Mouse (Mus musculus) kidney, adult 11 months (tissue): ENCODE results near the gene Apob.
"Not testable (repeated sequence)": the region's sequence is repeated elsewhere in the genome, so short reads cannot be mapped to it uniquely, and the experiment has no call there.

ENCODE experiments used
- DNase-seq: peaks from one replicate; pipeline ENCODE4 v3.0.0; 2022

Apob gene

DNA sequence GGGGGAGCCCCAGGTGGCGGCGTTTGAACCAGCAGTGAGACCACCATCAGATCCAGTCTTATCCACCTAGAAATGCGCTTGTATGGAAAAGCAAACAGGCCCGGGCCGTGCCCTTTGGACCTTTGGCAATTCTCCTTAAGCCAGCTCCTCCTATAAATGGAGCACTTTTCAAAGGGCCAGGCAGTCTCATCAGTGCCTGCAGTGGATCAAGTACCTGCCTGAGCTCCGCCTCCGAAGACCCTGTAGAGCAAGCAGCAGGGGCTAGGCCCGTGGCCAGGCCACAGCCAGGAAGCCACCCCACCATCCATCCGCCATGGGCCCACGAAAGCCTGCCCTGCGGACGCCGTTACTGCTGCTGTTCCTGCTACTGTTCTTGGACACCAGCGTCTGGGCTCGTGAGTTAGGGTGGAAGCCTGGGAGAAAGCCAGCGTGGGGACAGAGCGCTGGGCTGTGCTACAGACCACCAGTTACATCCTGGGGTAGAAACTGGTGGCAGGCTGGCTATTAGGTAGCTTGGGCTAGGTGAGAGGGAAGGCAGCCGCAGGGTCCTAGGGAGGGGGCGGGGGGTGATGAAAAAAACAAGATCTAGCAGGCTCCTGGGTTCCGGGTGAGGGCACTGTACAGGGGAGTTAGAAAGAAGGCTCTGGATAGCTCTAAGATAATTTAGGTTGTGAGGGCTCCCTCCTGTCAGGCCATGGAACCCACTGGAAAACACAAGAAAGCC, at the start of gene Apob:
Apob (plus strand) TSS at position 183 of the 724 bp plus-strand sequence.
- peak; percentile 67 for DNase-seq

GRCm38 (mm10) chr12:7932405-7932920, 45.0 kb upstream of the Apob start:
- no peak for DNase-seq

DNA sequence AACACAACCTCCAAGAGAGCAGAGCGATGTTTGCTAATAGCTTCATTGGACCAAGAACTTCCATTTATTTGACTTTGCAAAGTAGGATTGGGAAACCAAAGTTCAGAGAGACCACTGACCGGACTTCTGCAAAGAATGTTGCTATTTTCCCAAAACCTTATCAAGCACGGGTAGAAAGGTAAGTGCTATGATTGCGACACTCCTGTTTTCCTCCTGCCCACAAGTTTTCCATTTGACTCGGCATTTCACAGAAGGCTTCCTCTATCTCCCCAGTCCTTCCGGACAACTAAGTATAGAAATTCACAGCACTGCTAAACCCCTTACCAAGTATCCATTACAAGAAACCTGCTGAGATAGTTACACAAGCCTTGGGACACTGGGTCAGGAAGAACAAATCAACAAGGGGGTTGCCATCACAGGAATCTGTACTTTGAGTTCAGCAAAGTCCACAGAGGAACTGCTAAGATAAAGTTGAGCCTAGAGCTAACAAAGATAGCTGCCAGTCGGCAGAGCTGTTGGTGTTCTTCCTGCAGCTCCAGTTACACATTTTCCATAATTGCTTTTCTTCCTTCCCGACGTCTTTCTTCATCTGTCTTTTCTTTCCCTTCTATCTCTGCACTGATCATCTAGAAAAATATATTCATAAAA, 27.2 kb upstream of the Apob start:
- no peak for DNase-seq

- no peak for DNase-seq
Observed at GRCm38 (mm10) chr12:7958851-7959250, 18.6 kb upstream of the Apob start.

DNA sequence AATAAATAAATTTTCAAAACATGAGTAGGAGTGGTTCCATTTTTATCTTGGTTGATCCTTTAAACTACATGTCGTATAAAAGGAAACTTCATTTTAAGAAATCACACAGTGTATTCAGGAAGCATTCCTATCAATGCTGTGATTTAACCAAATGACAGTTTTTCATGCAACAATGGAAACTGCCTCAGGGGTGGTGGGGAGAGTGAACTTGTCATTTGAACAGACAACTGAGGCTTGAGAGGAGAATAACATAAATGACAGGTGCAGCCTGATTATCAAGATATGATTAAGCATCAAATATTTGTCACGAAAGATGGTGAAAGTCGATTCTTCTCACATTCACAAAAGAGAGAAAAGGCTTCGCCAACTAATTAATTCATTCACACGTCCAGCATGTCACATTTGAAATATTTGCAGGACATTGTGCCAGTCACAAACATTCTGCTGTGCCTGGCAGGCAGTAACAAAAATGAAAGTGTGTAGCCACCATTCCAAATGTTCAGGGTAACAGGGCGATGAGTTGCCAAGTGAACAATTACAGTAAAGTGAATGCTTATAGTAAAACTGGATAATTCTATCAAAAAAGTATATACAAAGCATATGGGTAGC, 18.0 kb upstream of the Apob start:
- no peak for DNase-seq

GRCm38 (mm10) chr12:7962314-7962927, 15.0 kb upstream of the Apob start:
- DNase-seq, result no peak

DNA sequence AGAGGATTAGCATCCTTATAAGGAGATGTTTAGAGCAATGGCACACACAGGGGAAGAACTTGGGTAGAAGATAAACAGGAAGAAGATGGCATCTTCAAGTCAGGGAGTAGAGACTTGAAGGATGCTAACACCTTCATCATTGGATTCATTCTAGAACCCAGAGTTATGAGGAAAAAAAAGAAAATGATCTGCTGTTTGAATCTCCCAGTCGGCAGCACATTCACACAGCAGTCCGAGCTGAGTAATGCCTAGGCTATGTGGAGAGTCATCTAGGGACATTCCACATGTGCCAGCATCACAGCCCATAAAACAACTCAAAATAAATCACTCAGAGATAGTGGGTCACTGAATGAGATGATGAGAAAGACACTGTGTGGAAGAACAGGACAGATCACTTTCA, 10.2 kb upstream of the Apob start:
- no peak for DNase-seq

DNA sequence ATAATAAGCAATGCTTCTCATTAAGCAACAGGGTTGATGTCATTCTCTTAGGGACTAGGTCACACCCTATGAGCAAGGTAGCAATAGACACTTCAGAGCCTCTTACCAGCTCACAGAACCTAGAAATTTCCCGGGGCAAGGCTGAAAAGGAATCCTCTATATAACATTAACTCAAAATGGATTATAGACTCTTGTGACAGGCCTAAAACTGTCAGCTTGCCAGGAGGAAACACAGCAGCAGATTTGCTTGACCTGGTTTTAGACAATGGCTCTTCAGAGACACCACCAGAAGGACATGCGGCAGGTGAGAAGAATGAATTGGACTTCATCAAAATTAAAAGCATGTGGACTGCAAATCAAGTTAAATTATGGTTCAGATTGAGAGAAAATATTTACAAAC, 7.1 kb upstream of the Apob start:
- DNase-seq, result no peak

DNA sequence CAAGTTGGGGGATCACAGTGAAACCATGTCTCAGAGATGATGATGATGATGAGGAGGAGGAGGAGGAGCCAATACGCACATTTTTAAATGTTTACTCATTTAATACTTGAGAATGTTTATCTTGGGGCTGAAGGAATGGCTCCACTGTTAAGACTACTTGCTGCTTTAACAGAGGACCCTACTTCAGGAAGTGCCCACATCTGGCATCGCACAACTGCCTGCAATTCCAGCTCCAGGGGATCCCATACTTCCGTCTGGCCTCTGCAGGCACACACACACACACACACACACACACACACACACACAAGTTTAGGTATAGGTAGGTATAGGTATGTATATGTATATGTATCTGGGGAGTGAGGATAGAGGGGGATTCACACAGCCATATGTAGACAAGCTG, 6.6 kb upstream of the Apob start:
- no peak for DNase-seq

- DNase-seq, result no peak
Observed at GRCm38 (mm10) chr12:7971736-7972135, 5.7 kb upstream of the Apob start.

DNA sequence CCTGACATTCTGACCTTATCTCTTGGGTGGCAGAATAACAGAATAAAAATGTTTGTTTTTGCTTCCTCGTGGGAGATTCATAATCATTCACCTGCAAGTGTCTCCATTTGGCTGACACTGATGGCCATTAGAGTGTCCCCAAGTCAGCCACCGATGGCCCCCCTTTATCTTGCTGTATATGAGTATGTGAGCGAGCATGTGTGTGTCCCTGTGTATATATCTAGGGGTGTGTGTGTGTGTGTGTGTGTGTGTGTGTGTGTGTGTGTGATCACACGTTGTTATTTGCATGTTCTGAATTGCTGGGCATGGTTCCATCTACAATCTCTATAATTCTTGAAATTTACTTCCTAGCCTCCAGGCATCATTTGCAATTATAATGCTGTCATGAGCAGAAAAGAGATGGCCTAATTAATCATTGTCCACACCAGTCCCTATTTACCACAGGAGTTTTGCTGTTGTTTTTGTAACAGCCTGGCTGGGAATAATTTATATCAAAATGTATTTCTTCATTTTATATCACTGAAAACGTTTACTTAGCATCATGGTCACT, 3.6 kb upstream of the Apob start:
- DNase-seq, result no peak

DNA sequence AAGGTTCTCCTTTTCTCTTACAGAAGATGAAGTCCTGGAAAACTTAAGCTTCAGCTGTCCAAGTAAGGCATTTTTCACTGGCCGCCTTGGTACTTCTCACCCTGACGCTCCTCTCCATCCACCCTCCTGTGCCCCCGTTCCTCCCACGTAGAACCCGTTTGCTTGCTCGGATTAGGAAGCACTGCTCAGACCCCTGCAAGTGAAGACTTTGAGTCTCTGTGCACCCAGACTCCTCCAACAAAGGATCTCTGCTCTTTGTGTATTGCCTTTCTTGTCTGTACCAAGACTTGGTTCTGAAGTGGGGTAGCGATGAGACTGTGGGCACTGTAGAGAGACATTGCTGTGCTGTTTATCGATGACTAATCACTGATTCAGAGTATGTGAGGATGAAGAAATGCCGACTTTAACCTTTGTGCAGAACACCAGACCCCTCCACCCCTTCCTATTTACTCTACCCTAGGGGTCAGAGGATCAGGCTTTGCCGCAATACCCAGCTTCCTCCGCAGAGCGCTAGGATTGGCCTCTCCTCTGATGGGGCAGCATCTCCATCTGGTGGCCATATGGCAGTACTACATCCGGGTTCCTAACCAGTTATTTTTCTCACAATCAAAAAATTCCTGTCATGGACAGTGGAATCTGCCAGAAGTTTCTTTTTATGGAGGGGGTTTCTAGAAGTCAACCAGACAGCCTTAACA, 889 bp downstream of the Apob start:
- DNase-seq, result peak; percentile 41

DNA sequence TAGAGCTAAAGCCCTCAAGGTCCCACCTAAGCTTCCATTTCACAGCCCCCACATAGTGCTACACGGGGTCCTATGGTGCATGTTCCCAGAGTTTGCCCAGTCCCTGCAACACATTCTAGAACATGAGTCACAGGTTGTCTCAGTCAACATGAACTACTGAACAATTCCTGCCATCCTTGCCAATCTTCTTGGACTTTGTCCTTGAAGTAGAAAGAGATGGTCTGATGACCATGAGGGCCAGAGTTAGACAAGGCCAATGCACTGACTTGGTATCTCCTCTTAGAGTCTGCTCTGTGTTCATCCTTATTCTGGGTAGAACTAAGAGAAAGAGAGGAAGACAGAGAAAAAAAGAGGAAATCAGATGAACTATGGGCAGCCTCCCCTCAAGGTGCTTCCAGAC, 7.0 kb downstream of the Apob start:
- no peak for DNase-seq

GRCm38 (mm10) chr12:7990804-7991203, 13.4 kb downstream of the Apob start:
- no peak for DNase-seq

DNA sequence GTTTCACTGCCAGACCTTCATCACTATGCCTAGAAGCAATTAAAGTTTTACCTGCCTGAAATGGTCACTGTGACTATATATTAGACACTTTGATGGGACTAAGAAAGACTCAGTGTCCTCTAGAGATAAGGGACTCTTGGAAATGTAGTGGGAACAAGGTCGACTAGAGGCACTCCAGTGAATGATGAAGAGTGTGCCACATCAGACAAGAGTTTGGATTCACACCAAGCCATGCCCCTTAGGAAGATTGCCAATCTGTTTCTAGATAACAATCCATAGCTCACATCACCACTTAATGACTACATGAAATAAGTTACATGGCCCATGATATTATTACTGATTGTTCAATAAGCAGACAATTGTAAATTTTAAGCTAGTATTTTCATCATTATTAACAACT, 14.1 kb downstream of the Apob start:
- DNase-seq, result no peak

DNA sequence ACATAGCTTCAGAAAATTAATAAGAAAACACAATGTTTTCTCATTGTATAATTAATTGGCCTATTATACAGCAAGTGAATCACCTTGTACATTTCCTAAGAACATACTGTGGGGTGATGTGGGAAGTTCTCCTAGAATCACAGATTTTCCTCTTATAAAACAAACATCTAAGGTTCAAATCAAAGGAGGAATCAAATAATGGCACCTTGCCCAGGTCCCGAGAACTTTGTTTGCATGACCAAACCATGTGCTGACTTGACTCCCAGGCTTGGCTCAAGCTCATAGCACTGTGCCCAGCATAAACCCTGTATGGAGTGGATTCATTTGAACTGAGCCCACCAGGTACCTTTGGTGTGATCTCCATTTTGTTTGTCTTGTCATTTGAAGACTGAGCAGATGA, 43.5 kb downstream of the Apob start:
- DNase-seq, result no peak

GRCm38 (mm10) chr12:8029520-8029919, 52.1 kb downstream of the Apob start:
- DNase-seq, result no peak

- DNase-seq, result no peak
Observed at GRCm38 (mm10) chr12:8030057-8030456, 52.6 kb downstream of the Apob start.

DNA sequence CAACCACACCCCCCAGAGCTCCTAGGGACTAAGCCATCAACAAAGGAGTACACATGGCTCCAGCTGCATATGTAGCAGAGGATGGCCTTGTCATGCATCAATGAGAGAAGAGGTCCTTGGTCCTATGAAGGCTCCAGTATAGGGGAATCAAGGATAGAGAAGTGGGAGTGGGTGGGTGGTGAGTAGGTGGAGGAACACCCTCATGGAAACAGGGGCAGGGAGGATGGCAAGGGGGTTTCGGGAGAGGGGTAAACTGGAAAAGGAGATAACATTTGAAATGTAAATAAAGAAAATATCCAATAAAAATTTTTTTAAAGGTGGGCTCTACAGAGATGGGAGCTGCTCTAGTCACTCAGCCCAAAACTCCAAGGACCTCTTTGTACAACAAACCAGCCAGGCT, 53.7 kb downstream of the Apob start:
- DNase-seq, result not testable (repeated sequence)

DNA sequence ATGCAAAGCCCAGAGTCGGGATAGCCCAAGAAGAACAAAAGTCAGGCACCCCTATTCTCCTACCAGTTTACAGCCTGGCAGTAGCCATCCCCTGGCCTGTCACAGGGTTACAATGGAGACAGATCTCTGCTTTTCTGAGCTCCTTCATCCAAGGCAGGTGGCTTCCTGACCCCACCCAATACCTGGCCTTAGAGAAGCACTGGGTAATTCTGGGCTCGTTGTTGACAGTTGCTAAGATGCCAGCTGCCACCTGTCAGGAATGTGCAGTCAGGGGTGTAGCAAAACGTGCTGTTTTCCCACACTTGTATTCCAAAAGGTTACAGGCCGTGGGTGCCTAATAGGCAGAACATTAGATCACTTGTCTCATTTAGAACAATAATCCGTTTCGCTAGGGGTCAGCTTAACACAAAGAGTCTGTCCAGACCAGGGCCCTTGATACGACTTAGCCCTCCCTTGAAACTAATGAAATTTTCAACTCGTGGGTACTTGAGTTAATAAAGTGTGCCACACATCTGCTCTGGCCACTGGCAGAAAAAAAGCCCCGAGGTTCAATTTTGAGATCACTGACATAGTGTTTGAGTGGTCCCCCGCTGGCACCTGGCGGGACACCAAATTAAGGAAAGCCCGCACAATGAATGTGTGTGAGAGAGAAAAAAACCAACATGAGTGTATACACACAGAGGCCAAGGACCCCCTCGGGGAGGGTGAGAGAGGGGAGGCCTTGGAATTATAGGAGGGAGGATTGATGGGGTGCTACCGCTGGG, 54.3 kb downstream of the Apob start:
- no peak for DNase-seq

GRCm38 (mm10) chr12:8032359-8032755, 54.9 kb downstream of the Apob start:
- DNase-seq, result no peak
